Mouse (Mus musculus) forebrain, embryonic 11.5 days (tissue): Measurements from ENCODE around the gene Paxx. TPM values are rescaled to one million over a fixed set of nuclear protein-coding genes. Genes with fewer than 3 reads are reported as not detected.

Source experiments
- ATAC-seq: fragments of 200-750 bp; cut with Nextera tagmentation; replicated peaks from 2 replicates; pipeline ENCODE4 v1.8.0; 2017; ENCODE audit warnings: moderate TSS enrichment; ENCODE audit not compliant: low FRiP score
- DNase-seq: peaks from one replicate; pipeline ENCODE4 v3.0.0-alpha.2; 2017; ENCODE audit warnings: low spot score
- H3K27ac ChIP-seq: fragments of 300-500 bp; sonication (generic); 2 replicates; pipeline ENCODE4 v1.5.1; 2014; ENCODE audit warnings: low read depth, low read length
- H3K27me3 ChIP-seq: fragments of 300-500 bp; sonication (generic); 2 replicates; pipeline ENCODE4 v1.6.1; 2014; ENCODE audit warnings: mild to moderate bottlenecking, low read length, mixed read lengths; ENCODE audit not compliant: control insufficient read depth, insufficient read depth
- H3K36me3 ChIP-seq: fragments of 300-500 bp; sonication (generic); 2 replicates; pipeline ENCODE4 v1.6.1; 2014; ENCODE audit warnings: mild to moderate bottlenecking, low read length, moderate library complexity, mixed read lengths; ENCODE audit not compliant: control insufficient read depth, insufficient read depth
- H3K4me1 ChIP-seq: fragments of 300-500 bp; sonication (generic); replicated peaks from 2 replicates; pipeline ENCODE4 v1.6.1; 2014; ENCODE audit warnings: low read length, mixed read lengths; ENCODE audit not compliant: control insufficient read depth, insufficient read depth
- H3K4me2 ChIP-seq: fragments of 300-500 bp; sonication (generic); 2 replicates; pipeline ENCODE4 v1.6.1; 2014; ENCODE audit warnings: low read depth, mild to moderate bottlenecking, low read length, moderate library complexity, mixed read lengths; ENCODE audit not compliant: severe bottlenecking
- H3K4me3 ChIP-seq: fragments of 300-500 bp; sonication (generic); 2 replicates; pipeline ENCODE4 v1.5.1; 2014; ENCODE audit warnings: low read depth, low read length
- H3K9ac ChIP-seq: fragments of 300-500 bp; sonication (generic); 2 replicates; pipeline ENCODE4 v1.6.1; 2014; ENCODE audit warnings: low read length
- H3K9me3 ChIP-seq: fragments of 300-500 bp; sonication (generic); 2 replicates; pipeline ENCODE4 v1.6.1; 2016; ENCODE audit warnings: low read length, mixed read lengths; ENCODE audit not compliant: control insufficient read depth
- WGBS: fragments of 180-500 bp; shearing (Covaris S2); extraction: QIAGEN DNeasy Blood & Tissue Kit; methylation state at CpG from one replicate; pipeline ENCODE4 v1.1.7; 2014; 5-methylcytosine and 5-hydroxymethylcytosine counted together
- polyA plus RNA-seq: library from polyadenylated mRNA; unstranded; fragments of >200 nt; fragmentation: Nextera tagmentation; extraction: Ambion mirVana; gene quantifications from 2 replicates; pipeline ENCODE4 v1.2.1, GENCODE M21; 2014

Paxx gene
- polyA plus RNA-seq, 1 experiment from 2014 or later, result 22.9 TPM

- DNase-seq (no peak), ATAC-seq (no peak)
- no peak overlapping the region for H3K4me2 ChIP-seq
- H3K36me3 ChIP-seq, result no peaks in the 10 kb centered on the region
- no peak overlapping the region for H3K27ac ChIP-seq
- 79% methylated on average over 6 of the region's 6 CpGs for WGBS
- H3K4me3 ChIP-seq, result no peak overlapping the region
- no peaks in the 10 kb centered on the region for H3K27me3 ChIP-seq
- H3K9me3 ChIP-seq, result no peaks in the 10 kb centered on the region
- no peak overlapping the region for H3K9ac ChIP-seq
- no peaks in the 10 kb centered on the region for H3K4me1 ChIP-seq
These were observed 27.2 kb upstream of the Paxx start for GRCm38 (mm10) chr2:25487965-25488670.

GRCm38 (mm10) chr2:25484901-25485647, 24.2 kb upstream of the Paxx start:
- ATAC-seq, result no peak
- no peak for DNase-seq
- Histone ChIP-seq H3K4me2 (no peak overlapping the region), H3K9ac (no peak overlapping the region), H3K9me3 (no peaks in the 10 kb centered on the region), H3K36me3 (no peaks in the 10 kb centered on the region), H3K27ac (no peak overlapping the region), H3K4me1 (no peaks in the 10 kb centered on the region), H3K27me3 (no peaks in the 10 kb centered on the region), H3K4me3 (no peak overlapping the region)
- WGBS, result 72% methylated on average over 11 of the region's 11 CpGs

- H3K27ac ChIP-seq, result no peak overlapping the region
- H3K36me3 ChIP-seq, result no peaks in the 10 kb centered on the region
- no peaks in the 10 kb centered on the region for H3K9me3 ChIP-seq
- no peak overlapping the region for H3K4me3 ChIP-seq
- H3K9ac ChIP-seq, result no peak overlapping the region
- no peak for DNase-seq
- no peaks in the 10 kb centered on the region for H3K27me3 ChIP-seq
- no peak for ATAC-seq
- 27% methylated on average over 7 of the region's 7 CpGs for WGBS
- no peak overlapping the region for H3K4me2 ChIP-seq
- no peaks in the 10 kb centered on the region for H3K4me1 ChIP-seq
These were observed 22.1 kb upstream of the Paxx start for GRCm38 (mm10) chr2:25482969-25483368.

- Histone ChIP-seq H3K36me3 (no peaks in the 10 kb centered on the region), H3K27me3 (no peaks in the 10 kb centered on the region), H3K9me3 (no peaks in the 10 kb centered on the region), H3K27ac (no peak overlapping the region), H3K9ac (no peak overlapping the region), H3K4me2 (no peak overlapping the region), H3K4me1 (no peaks in the 10 kb centered on the region), H3K4me3 (no peak overlapping the region)
- 83% methylated on average over 1 of the region's 1 CpGs for WGBS
- ATAC-seq (no peak), DNase-seq (no peak)
These were observed 19.6 kb upstream of the Paxx start for GRCm38 (mm10) chr2:25480541-25480940.

GRCm38 (mm10) chr2:25479551-25480311, 18.8 kb upstream of the Paxx start:
- Histone ChIP-seq H3K36me3 (no peaks in the 10 kb centered on the region), H3K4me1 (no peaks in the 10 kb centered on the region), H3K27me3 (no peaks in the 10 kb centered on the region), H3K27ac (no peak overlapping the region), H3K4me2 (no peak overlapping the region), H3K4me3 (no peak overlapping the region), H3K9ac (no peak overlapping the region), H3K9me3 (no peaks in the 10 kb centered on the region)
- DNase-seq, result no peak
- no peak for ATAC-seq
- WGBS, result 76% methylated on average over 10 of the region's 10 CpGs

GRCm38 (mm10) chr2:25477967-25478675, 17.2 kb upstream of the Paxx start:
- no peaks in the 10 kb centered on the region for H3K27me3 ChIP-seq
- 95% methylated on average over 3 of the region's 3 CpGs for WGBS
- H3K9me3 ChIP-seq, result no peaks in the 10 kb centered on the region
- H3K36me3 ChIP-seq, result no peaks in the 10 kb centered on the region
- ATAC-seq (no peak), DNase-seq (no peak)
- no peak overlapping the region for H3K27ac ChIP-seq
- H3K4me3 ChIP-seq, result no peak overlapping the region
- H3K4me2 ChIP-seq, result no peak overlapping the region
- no peaks in the 10 kb centered on the region for H3K4me1 ChIP-seq
- H3K9ac ChIP-seq, result no peak overlapping the region

GRCm38 (mm10) chr2:25477541-25477940, 16.6 kb upstream of the Paxx start:
- ATAC-seq, result no peak
- Histone ChIP-seq H3K27me3 (no peaks in the 10 kb centered on the region), H3K4me3 (no peak overlapping the region), H3K4me1 (no peaks in the 10 kb centered on the region), H3K9ac (no peak overlapping the region), H3K36me3 (no peaks in the 10 kb centered on the region), H3K27ac (no peak overlapping the region), H3K4me2 (no peak overlapping the region), H3K9me3 (no peaks in the 10 kb centered on the region)
- DNase-seq, result no peak
- WGBS, result 89% methylated on average over 8 of the region's 8 CpGs

GRCm38 (mm10) chr2:25472550-25472949, 11.7 kb upstream of the Paxx start:
- no peaks in the 10 kb centered on the region for H3K36me3 ChIP-seq
- no peak for ATAC-seq
- H3K9ac ChIP-seq, result no peak overlapping the region
- no peaks in the 10 kb centered on the region for H3K9me3 ChIP-seq
- no peaks in the 10 kb centered on the region for H3K4me1 ChIP-seq
- no peaks in the 10 kb centered on the region for H3K27me3 ChIP-seq
- no peak overlapping the region for H3K4me2 ChIP-seq
- H3K27ac ChIP-seq, result no peak overlapping the region
- no peak for DNase-seq
- WGBS, result 79% methylated on average over 2 of the region's 2 CpGs
- H3K4me3 ChIP-seq, result no peak overlapping the region
